Mouse (Mus musculus) CH12.LX (cell line): Measurements from ENCODE around the gene Plce1.

Experiments used
- CTCF ChIP-seq, 2 experiments: IDR thresholded peaks in 1 of 2; conservative IDR thresholded peaks in 1 of 2; 2 replicates each; pipeline ENCODE4 v1.5.1; 2011 to 2012; ENCODE audit warnings: low read depth in 2 of 2, low read length in 2 of 2, improper control_type of control experiment in 1 of 2, inconsistent platforms in 1 of 2, mild to moderate bottlenecking in 1 of 2, moderate library complexity in 1 of 2
- MAFK ChIP-seq: IDR thresholded peaks from 2 replicates; pipeline ENCODE4 v1.6.1; 2011; ENCODE audit warnings: low read length, improper control_type of control experiment; ENCODE audit not compliant: insufficient replicate concordance
- MAX ChIP-seq: IDR thresholded peaks from 2 replicates; pipeline ENCODE4 v1.6.1; 2011; ENCODE audit warnings: low read length, improper control_type of control experiment
- ZC3H11A ChIP-seq: IDR thresholded peaks from 2 replicates; pipeline ENCODE4 v1.6.1; 2012; ENCODE audit warnings: low read depth, mild to moderate bottlenecking, inconsistent platforms, low read length, improper control_type of control experiment

GRCm38 (mm10) chr19:38507251-38507965 lies 26.5 kb downstream of the Plce1 start:
- TF ChIP-seq MAX (no peak), CTCF (conservative IDR thresholded peaks at IDR 0.05 in 1 of 2, IDR thresholded peaks at IDR 0.05 in 1 of 2; ENCODE audit: low read depth in 2 of 2, low read length in 2 of 2) (no peak), MAFK (no peak), ZC3H11A (no peak)
